Mouse (Mus musculus) kidney, postnatal 25 days (tissue): ENCODE data around the gene Ugt1a5.

Source experiments
- DNase-seq, 2 experiments: peaks; one replicate each; pipeline ENCODE4 v3.0.0; 2021; ENCODE audit warnings: mixed read lengths in 2 of 2

Gene Ugt1a5

GRCm38 (mm10) chr1:88262255-88262654, 96.4 kb downstream of the Ugt1a5 start:
- DNase-seq = peak; percentile 80 to 87

GRCm38 (mm10) chr1:88262961-88263360, 97.1 kb downstream of the Ugt1a5 start:
- DNase-seq = peak in 1 of 2 experiments; percentile 69

GRCm38 (mm10) chr1:88263778-88264177, 98.0 kb downstream of the Ugt1a5 start:
- DNase-seq = no peak

- DNase-seq = no peak
Observed at GRCm38 (mm10) chr1:88264237-88264868, 98.5 kb downstream of the Ugt1a5 start.

- DNase-seq = no peak
Observed at GRCm38 (mm10) chr1:88264869-88265240, 99.0 kb downstream of the Ugt1a5 start.

- no peak for DNase-seq
Observed at GRCm38 (mm10) chr1:88266123-88266522, 100.3 kb downstream of the Ugt1a5 start.

GRCm38 (mm10) chr1:88267489-88267888, 101.7 kb downstream of the Ugt1a5 start:
- DNase-seq = no peak

GRCm38 (mm10) chr1:88268070-88268469, 102.3 kb downstream of the Ugt1a5 start:
- no peak for DNase-seq
